Mouse (Mus musculus): ENCODE measurements around the gene Ap2a1.
A peak's percentile ranks its signal among the peaks of the same experiment; 100 is the strongest.

The Ap2a1 gene

GRCm38 (mm10) chr7:44863982-44864494, 65.3 kb downstream of the Ap2a1 start:
- no peak for DNase-seq

DNA sequence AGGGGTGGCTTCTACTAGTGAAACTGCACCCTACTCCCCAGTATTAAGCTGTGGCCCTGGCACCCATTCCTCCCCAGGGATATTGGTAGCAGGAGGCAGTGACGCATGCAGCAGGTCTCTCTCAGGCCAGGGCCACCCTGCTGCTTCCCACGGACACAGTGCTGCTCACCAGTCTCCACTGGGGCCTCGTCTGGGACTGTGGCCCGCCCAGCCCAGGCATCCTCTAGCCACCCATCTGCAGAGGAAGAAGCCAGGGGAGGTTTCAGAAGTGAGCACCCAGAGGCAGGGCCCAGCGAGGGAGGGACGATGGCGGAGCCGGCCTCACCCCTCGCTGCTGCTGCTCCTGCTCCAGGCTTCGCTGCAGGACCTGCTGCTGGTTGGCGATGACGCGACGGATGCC, 66.1 kb downstream of the Ap2a1 start:
- no peak for DNase-seq

DNA sequence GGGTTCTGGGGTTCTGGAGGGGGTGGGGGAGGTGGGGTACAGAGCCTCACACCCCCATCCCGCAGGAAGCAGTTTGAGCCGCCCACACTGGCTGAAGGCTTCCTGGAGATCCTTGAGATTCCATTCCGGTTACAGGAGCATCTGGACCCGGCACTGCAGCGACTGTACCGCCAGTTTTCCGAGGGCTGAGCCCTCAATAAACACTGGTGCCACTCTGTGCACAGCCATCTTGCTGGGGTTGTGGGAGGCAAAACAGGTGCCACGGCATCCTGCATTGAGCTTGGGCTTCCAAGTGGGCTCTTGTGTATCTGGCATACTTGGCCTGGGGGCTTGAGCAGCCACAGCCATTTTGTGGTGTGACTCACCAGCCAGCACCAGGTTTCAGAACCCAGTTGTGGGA, 66.9 kb downstream of the Ap2a1 start:
- DNase-seq, result no peak

- DNase-seq, result peak; percentile 20
These were observed 67.9 kb downstream of the Ap2a1 start for GRCm38 (mm10) chr7:44861429-44861816.

- peak; percentile 89 for DNase-seq
These were observed 68.5 kb downstream of the Ap2a1 start for GRCm38 (mm10) chr7:44860576-44861428.

- DNase-seq, result no peak
These were observed 69.4 kb downstream of the Ap2a1 start for GRCm38 (mm10) chr7:44859896-44860295.

DNA sequence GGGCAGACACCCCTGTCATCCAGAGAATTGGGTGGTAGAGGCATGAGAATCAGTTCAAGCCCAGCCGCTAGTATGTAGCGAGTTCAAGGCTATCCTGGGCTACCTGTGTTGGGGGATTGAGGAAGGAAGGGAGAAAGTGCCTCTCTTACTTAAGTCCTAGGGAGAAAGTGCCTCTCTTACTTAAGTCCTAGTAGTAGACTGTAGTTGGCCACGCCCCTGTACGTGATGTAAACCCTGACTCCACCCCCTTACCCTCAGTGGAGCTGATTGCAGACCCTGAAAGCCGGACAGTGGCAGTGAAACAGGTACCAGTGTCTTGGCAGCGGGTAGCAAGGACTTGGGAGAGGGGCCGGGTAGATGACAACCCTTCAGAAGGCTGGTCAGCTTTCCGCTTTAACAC, 71.4 kb downstream of the Ap2a1 start:
- peak; percentile 68 for DNase-seq

DNA sequence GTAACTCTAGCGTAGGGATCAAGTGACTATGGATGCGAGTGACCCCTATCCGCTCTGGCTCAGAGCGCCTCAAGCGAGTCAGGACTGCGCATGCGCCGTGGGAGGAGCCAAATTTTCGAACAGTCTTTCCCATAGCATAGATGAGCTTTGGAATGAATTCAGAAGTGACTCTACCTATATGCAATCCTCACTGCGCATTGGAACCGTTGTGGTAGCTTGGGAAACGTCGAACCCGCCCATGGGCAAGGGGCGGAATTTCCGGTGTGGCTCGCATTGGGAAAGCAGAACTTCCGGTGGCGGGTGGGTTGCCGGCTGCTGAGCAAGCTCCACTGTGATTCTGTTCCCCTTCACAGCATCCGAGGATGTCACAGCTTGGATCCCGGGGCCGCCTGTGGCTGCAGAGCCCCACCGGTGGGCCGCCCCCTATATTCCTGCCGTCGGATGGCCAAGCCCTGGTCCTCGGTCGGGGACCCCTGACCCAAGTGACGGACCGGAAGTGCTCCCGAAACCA, 72.2 kb downstream of the Ap2a1 start, which contains the start of gene Pnkp:
Gene Pnkp, plus strand, starts transcription at position 98 of the 511 bp plus-strand sequence.
- peak; percentile 87 for DNase-seq

DNA sequence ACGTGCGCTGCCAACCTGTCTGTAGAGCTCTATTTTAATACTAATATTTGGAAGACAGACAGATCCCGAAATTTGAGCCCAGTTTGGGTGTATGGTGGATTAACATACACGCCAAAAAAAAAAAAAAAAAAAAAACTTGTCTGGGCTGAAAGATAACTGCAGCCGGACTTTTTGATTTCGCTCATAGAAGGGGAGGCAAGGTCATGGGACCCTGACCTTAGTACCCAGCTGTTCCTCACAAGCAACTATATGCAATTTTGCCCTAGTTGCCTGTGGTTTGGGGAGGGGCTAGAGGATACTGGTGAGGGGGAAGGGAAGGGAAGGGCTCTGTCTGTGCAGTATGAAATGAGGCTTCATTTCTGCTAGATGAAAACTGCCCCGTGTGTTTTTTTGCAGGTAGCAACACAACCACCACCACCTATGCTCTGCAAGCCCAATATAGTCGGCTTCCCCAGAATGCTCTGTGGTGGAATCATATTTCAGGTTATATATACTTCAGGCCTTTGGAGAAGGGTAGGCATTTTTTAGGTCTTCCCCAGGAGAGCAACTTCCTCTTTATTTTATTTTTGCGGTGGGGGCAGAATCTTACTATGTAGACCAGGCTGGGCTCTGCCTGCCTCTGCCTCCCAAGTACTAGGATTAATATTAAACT, 72.9 kb downstream of the Ap2a1 start:
- no peak for DNase-seq

DNA sequence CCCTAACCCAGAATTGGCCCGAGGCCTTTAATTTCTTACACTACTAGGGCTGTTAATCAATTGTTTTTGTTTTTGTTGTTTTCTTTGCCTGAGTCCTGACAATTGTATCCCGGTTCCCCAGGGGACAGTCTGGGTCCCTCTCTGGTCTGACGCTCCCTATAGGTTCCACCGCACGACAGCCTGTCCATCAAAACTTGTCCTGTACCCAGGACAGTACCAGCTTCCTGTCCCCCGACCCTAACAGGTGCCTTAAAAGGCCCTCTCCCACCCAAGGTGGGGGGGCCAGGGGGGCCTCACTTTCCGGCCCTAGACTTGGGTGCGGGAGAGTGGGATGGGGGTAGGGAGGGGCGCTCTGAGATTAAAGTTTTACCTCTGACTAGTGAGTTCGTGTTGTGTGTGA, 74.3 kb downstream of the Ap2a1 start:
- peak; percentile 55 for DNase-seq

- peak; percentile 85 for DNase-seq
These were observed 74.8 kb downstream of the Ap2a1 start for GRCm38 (mm10) chr7:44854356-44855031.

- no peak for DNase-seq
These were observed 75.5 kb downstream of the Ap2a1 start for GRCm38 (mm10) chr7:44853596-44854355.

GRCm38 (mm10) chr7:44853065-44853464, 76.2 kb downstream of the Ap2a1 start:
- DNase-seq, result no peak

GRCm38 (mm10) chr7:44852259-44853027, 76.9 kb downstream of the Ap2a1 start:
- no peak for DNase-seq

DNA sequence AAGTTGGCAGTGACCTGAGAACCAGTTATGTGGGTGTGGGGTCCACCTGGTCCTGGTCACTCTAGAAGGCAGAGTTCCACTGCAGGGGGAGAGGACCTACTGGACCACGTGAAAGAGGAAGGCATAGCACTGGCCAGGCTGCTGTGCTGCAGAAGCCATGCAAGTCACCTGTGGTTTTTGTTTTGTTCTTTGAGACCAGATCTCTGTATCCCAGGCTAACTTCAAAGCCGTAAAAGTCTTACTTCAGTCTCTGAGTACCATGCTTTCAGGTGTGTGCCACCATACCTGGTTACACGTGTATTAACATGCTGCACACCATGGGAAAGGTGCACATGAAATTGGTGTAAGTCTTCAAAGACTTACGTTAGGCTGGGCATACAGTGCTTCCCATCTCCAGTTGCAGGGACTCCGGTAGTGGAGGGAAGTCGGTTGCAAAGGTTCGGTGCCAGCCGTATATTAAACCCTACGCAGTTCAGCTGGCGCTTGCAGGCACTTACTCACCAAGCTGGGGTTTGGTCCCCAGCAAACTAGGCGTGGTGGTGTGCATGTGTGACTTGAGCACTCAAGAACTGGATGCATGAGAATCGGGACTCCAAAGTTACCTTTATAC, 77.6 kb downstream of the Ap2a1 start:
- DNase-seq, result no peak

- DNase-seq, result no peak
These were observed 78.3 kb downstream of the Ap2a1 start for GRCm38 (mm10) chr7:44850789-44851624.

All from thymus, postnatal 4 days (tissue).